Mouse (Mus musculus) kidney, postnatal 4 days (tissue): ENCODE measurements around the gene Xxylt1.

Source experiments
- DNase-seq, 2 experiments: peaks; one replicate each; pipeline ENCODE4 v3.0.0; 2021; ENCODE audit warnings: mixed read lengths in 2 of 2

Xxylt1 gene

GRCm38 (mm10) chr16:30984826-30985545, 96.2 kb downstream of the Xxylt1 start:
- DNase-seq = no peak

DNA sequence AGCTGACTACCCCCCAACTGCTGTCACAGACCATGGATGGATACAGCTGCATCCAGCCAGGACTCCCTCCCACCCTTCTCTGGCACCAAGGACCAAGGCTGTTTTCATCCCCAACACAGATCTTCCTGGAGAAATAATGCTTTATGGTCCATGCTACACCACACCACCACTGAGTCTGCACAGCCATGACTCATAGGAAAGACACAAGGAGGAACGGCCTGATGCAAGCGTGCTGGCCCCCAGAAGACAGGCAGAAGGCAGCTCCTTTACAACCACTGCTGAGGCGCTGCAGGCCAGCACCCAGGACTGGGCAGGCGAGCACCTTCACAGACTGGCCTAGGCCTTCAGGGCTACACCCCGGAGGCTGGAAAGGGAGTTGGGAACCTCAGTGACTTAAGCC, 97.1 kb downstream of the Xxylt1 start:
- DNase-seq = no peak

DNA sequence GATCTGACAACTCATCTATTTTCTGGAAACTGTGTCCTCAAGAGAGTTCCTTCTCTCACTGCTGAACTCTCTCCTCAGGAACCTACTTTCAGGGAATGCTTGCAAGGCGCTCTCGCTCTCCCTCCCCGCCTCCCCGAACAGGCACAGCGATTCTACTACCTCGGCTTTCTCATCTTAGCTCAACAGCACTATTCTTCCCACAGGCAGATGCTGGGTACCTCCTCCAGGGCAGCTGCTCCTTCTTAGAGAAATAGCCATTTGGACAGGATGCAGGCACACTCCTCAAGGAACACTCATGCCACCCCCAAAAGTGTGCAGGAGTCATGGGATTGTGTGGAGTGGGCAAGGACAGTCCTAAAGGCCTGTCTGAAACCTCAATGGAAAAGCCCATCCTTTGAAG, 97.5 kb downstream of the Xxylt1 start:
- no peak for DNase-seq

DNA sequence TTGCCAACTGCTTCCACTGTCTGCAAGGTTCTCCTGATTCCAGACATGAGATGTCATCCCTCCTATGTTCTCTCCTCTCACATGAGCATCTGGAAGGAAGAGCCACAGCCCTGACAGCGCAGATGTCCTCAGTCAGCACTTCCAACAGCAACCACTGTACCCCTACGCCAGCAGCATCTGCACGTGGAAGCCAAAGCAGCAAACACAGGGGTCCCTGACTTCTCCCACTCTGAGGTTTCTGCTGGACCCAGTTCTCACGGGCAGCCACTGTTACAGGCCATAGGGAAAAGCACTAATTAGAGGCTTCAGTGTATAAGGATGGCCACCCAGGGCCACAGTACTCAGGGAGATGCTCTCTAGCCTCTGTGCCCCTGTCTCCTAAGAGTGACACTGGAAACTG, 98.0 kb downstream of the Xxylt1 start:
- no peak for DNase-seq

DNA sequence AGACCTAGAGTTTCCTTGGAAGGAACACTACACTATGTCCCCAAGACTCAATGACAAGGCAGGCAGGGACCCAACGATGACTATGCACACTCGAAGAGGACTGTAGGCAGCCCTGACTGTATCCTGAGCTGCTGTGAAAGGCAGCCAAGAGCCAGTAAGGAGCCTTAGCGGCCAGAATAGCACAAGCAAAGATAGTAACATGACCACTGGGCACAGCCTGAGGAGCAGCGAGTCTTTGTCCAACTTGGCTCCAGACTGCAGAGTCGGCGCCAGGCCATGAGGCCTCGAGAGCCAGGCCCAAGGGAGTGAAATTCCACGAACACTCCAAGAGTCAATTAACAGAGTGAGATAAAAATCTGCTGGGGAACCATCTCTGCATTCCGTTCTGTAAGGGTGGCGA, 99.9 kb downstream of the Xxylt1 start:
- no peak for DNase-seq

DNA sequence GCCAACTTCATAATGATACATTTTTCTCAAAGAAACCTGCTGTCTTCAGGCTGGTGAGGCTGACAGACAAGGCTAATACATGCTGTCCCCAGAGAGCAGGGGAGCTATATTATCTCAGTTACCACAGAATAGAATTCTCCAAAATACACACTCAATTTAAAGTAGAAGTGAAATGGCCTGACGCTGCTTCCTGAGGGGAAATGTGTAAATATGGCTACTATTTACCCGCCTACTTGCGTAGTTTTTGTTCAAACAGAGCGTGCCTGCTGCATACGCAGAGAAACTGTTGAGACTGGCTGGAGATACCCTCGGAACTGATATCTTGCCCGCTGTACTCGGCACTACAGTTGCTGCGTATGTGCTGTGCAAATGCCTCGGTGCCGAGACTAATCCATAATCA, 101.3 kb downstream of the Xxylt1 start:
- DNase-seq = no peak

- DNase-seq = no peak
Observed at GRCm38 (mm10) chr16:30977728-30978127, 103.5 kb downstream of the Xxylt1 start.

DNA sequence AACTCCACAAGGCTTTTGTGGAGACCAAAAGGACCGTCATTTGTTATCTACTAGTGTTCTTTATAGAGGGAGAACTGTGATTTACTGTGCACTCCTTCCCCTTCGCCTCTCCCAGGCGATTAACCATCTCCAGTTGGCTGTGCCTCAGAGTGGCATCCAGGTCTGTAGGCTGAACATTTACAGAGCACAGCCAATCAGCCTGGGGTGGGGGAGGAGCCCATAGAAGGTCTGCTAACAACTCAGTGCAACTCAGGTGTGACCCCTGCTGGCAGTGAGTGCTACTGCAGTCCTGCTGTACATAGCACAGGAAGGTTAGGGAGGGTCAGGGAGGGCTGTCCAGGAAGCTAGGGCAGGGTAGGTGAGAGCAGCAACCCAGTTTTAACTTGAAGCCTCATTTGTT, 104.0 kb downstream of the Xxylt1 start:
- peak; percentile 98 for DNase-seq

DNA sequence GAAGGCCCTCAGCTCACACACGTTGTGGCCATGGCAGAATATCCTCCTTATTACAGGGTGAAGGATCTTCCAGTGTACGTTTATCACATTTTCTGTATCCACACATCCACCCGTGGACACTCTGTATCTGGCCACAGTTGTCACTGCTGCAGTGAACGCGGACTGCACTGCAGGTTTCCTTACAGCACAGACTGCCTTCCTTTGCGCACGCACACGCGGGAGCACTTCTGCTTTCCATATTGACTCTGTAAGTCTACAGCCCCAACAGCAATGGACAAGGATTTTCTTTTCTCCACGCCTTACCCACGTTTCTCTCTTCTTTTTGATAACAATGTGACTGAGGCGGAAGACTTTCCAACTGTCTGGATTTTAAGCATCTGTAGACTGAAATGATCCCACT, 106.7 kb downstream of the Xxylt1 start:
- no peak for DNase-seq

- DNase-seq = peak; percentile 60 to 69
Observed at GRCm38 (mm10) chr16:30973416-30973815, 107.8 kb downstream of the Xxylt1 start.

GRCm38 (mm10) chr16:30971950-30972541, 109.2 kb downstream of the Xxylt1 start:
- peak in 1 of 2 experiments; percentile 55 for DNase-seq

DNA sequence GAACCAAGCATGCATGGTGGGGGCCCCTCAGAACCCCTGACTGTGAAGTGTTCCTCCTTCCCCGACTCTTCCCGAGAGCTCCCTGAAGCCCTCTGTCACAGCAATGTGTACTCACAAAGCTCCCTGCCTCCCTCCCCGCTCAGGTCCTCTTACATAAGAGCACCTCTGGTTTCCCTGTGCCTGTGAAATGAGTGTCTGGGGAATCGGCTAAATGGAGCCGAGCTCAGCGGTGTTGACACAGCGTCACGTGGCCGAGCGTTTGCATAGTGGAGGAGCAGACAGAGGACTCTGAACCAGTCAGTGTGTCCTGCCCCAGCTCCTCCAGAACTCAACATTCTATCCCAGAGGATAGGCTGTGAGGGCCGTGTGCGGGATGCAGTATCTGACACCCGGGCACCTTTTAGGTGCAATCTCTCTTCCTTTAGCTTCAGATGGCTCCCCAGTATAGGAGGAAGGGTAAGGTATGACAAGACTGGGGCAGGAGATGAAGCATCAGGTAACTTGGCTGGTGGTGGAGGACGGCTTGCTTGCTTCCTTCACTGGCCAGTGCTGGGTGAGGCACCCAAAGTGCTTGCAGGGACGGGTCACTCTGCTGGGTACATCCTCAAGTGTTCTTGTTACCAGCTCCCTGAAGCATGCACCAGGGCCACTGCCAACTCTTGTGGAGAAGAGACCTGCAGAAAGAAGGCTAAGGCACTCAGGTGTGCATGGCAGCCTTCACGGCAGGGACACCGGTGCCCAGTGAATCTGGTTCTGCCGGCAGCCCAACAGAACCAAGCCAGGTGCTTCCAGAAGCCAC, 111.8 kb downstream of the Xxylt1 start:
- peak; percentile 53 to 71 for DNase-seq

GRCm38 (mm10) chr16:30968402-30969151, 112.7 kb downstream of the Xxylt1 start:
- no peak for DNase-seq

DNA sequence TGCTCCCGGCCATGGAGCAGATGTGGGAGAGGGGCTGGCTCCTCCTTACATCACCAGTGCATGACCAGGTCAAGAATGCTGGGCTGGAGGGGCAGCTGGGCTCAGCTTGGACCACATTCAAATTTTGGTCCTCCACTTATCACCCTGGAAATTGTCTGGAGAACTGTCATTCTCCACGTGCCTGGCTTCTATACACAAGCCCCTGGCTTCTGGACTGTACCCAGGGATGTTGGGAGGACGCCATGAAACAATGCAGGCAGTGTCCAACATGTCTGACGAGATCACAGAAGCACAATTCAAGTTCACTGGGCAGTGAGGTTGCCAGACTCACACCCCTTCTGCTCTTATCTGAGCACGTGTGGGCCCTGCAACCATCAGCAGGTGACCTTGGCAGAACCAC, 114.5 kb downstream of the Xxylt1 start:
- no peak for DNase-seq

DNA sequence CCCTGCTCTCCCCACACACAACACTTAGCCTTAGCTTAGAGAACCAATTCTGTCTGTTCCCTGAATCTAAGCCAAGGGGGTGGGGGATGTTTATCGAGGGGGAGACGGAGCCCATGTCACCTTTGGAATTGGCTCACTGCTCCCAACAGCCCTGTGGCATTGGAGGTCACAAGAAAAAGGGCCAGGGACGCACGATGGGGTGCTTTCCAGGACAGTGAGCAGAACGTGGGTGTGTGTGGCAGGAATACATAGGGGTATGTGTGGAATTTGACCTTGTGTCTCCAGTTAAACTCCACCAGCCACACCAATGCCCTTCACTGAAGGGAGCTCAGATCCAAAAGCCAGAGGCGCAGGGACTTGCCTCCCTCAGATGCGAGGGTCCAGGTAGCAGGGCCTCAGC, 116.3 kb downstream of the Xxylt1 start:
- DNase-seq = peak; percentile 40 to 66

DNA sequence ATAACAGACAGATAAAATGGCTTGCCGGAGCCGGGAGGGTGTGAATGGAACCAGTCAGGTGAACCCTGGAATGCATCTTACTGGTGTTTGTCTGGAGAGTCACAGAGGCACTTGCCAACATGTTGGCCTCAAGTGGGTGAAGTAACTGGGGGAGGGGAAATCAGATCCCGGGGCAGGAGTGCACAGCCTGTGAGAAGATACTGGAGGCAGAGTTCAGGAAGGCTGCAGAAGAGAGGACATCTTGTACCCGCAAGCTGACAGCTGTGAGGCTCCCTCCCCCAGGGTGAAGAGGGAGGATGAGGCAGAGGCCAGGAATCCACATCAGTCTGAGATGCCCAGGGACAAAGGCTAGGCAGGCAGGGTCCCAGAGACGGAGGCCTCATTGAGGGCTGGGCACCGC, 116.8 kb downstream of the Xxylt1 start:
- DNase-seq = peak in 1 of 2 experiments; percentile 46

DNA sequence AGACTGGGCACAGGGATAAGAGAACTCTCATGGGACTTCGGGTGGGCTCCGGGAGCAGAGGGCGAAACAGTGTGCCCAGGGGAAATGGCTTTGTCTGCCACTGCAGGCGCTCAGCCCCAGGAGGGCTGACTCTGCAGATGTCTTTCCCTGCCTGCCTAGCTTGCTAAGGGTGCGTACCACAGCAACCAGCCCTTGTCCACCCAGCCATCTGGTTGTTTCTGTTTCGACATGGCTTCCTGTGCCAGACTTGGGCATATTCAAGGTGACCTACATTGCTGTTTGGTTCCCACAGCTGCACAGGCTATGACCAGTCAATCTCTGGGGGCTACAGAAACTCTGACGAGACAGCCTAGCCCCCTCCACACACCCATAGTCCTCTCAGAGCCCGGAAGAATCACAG, 118.7 kb downstream of the Xxylt1 start:
- DNase-seq = no peak

DNA sequence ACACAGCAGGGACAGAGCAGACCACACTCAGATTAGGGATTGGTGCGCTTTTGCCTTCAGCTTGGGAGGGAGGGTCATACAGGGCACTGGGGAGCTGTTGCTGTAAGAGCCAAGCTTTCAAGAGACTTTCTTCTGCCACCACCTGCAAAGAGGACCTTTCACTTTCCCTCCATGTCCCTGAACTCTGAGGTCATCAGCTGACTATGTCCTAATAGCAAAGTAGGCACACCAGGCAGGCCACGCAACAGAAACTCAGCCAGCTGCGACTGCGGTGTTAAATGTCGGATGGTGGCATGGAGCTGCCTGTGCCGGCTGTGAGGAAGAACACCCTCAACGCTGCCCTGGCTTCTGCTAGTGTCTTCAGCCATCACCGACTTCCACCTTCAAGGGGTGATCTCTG, 120.1 kb downstream of the Xxylt1 start:
- DNase-seq = no peak

- DNase-seq = no peak
Observed at GRCm38 (mm10) chr16:30960266-30960665, 121.0 kb downstream of the Xxylt1 start.

DNA sequence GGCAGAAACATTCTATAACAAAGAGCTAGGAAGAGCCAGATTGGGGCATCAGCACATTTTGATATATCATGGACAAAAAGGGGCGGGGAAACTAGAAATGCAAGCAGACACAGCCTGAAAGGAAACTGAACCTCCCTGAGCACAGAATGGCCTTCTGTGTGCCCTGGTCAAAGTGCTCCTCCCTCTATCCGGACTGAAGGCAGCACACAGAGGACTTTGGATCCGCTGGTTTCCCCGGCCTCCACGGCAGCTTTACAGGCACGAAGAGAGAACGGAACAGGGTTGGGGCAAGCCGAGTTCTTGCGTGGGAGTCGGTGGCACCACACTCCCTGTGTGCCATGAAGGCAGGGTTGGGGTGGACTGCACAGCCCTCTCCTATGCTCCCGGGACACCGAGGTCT, 121.5 kb downstream of the Xxylt1 start:
- DNase-seq = peak in 1 of 2 experiments; percentile 42

DNA sequence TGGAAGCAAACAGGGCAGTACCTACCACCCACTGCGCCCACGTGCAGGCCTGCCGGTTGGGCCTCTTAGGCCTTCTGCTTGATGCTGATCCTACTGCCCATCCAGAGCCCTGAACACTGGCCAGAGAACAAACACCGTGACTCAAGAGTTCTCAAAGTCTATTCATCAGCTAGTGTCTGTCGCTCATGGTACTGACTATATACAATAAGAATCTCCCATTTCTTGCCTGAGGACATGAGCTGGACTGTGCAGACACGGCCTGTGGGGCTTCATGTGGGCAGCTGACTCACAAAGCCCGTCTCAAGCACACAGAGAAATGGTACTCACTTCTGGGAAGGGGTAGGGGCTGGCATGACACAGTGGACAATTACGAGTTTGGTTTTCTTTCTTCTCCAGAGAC, 125.1 kb downstream of the Xxylt1 start:
- no peak for DNase-seq

- DNase-seq = no peak
Observed at GRCm38 (mm10) chr16:30948636-30949035, 132.6 kb downstream of the Xxylt1 start.

- DNase-seq = no peak
Observed at GRCm38 (mm10) chr16:30948216-30948615, 133.0 kb downstream of the Xxylt1 start.
